Mouse (Mus musculus): ENCODE measurements at regions not wholly inside any gene's neighbourhood (a gene's known extent, or its start where the extent isn't known, plus 50 kb on each side); places are given as distances from the start of the nearest gene placed in this dataset.

DNA sequence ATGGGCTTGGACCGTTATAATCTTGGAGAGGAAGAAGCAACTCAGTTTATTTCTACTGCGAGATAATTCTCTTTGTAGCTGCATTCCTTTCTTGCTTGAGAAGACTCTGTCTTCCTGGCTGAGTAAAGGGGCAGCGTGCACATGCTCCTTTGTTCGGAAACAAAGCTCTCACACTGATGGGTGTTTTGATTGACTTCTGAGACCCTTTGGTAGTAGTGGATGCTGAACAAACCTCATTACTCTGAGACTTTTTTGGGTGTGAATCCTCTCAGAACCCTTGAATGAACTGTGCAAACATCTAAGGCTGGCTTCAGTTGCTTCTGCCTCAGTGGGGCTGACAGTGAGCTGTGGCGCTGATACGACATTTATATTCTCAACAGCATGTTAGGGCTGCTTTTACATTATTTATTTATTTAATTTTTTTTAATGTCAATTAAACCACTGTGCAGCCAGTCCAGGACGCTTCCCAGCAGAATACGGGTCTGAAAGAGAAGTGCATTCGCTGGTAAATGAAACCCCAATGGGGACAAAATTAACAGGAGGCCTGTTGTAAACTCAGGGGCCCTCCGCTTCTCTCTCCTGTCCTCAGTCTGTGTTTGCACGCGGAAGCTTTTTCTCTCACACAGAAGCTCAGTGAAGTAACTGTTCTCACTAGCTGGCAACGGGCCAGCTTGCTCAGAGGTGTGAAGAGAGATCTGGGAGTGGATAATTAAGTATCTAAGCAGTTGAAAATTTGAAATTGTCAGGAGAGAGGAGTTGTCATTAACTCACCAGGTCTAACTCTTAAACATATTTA, 380.1 kb upstream of the Slc30a5 start:
- Histone ChIP-seq H3K27me3 (no peaks in the 10 kb centered on the region), H3K4me1 (replicated peaks) (peaks cover 8% of the 10 kb centered on the region), H3K4me3 (no peak overlapping the region), H3K27ac (no peak overlapping the region), H3K9ac (no peak overlapping the region), H3K36me3 (no peaks in the 10 kb centered on the region), H3K4me2 (no peak overlapping the region), H3K9me3 (replicated peaks) (no peaks in the 10 kb centered on the region)
- WGBS, result 53% methylated on average over 13 of the region's 13 CpGs
- no peak for ATAC-seq (replicated peaks; ENCODE audit: insufficient number of reproducible peaks, insufficient read depth, low FRiP score, low read depth)

- Histone ChIP-seq H3K27me3 (no peaks in the 10 kb centered on the region), H3K27ac (no peak overlapping the region), H3K4me1 (replicated peaks) (peaks cover 8% of the 10 kb centered on the region), H3K4me3 (no peak overlapping the region), H3K4me2 (no peak overlapping the region), H3K9ac (no peak overlapping the region), H3K9me3 (replicated peaks) (no peaks in the 10 kb centered on the region), H3K36me3 (no peaks in the 10 kb centered on the region)
- ATAC-seq (replicated peaks; ENCODE audit: insufficient number of reproducible peaks, insufficient read depth, low FRiP score, low read depth), result no peak
- WGBS, result 64% methylated on average over 5 of the region's 5 CpGs
Measured at GRCm38 (mm10) chr13:101212341-101212895, 379.2 kb upstream of the Slc30a5 start.

GRCm38 (mm10) chr13:101208788-101209187, 375.6 kb upstream of the Slc30a5 start:
- peaks cover 8% of the 10 kb centered on the region; the same call in 1 of the 2 replicates for H3K4me1 ChIP-seq (replicated peaks)
- no peak overlapping the region for H3K9ac ChIP-seq
- no peak overlapping the region for H3K4me2 ChIP-seq
- H3K27ac ChIP-seq, result no peak overlapping the region
- H3K27me3 ChIP-seq, result no peaks in the 10 kb centered on the region
- H3K9me3 ChIP-seq (replicated peaks), result no peaks in the 10 kb centered on the region
- no peak for ATAC-seq (replicated peaks; ENCODE audit: insufficient number of reproducible peaks, insufficient read depth, low FRiP score, low read depth)
- WGBS, result 85% methylated on average over 9 of the region's 9 CpGs
- H3K4me3 ChIP-seq, result no peak overlapping the region
- no peaks in the 10 kb centered on the region for H3K36me3 ChIP-seq

DNA sequence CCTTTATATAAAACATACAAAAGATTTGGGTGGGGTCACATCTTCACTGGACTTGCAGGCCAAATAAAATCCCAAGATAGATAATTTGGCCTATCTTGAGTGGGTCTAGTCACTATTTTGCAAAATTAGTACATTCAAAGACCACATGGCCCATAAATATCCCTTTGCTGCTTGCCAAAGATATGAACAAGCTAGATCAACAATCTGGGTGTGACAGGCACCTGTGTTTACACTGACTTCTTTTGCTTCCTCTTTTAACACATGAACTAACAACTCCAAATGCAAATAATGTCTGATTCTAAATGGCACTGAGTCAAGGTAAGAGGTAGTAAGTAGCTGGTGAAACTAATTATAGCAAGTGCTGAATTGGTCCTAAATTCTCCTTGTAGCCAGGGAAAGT, 370.2 kb upstream of the Slc30a5 start:
- ATAC-seq (replicated peaks; ENCODE audit: insufficient number of reproducible peaks, insufficient read depth, low FRiP score, low read depth), result no peak
- H3K9me3 ChIP-seq (replicated peaks), result no peaks in the 10 kb centered on the region

GRCm38 (mm10) chr13:101202565-101203313, 369.5 kb upstream of the Slc30a5 start:
- WGBS, result 63% methylated on average over 4 of the region's 4 CpGs
- Histone ChIP-seq H3K4me3 (no peak overlapping the region), H3K9me3 (replicated peaks) (no peaks in the 10 kb centered on the region), H3K36me3 (no peaks in the 10 kb centered on the region), H3K4me1 (replicated peaks) (no peaks in the 10 kb centered on the region), H3K4me2 (no peak overlapping the region), H3K27ac (no peak overlapping the region), H3K27me3 (no peaks in the 10 kb centered on the region), H3K9ac (no peak overlapping the region)
- no peak for ATAC-seq (replicated peaks; ENCODE audit: insufficient number of reproducible peaks, insufficient read depth, low FRiP score, low read depth)

More for the DNA sequence above, 370.2 kb upstream of the Slc30a5 start:
- no peak overlapping the region for H3K4me3 ChIP-seq
- H3K9ac ChIP-seq, result no peak overlapping the region
- H3K27ac ChIP-seq, result no peak overlapping the region
- H3K27me3 ChIP-seq, result no peaks in the 10 kb centered on the region
- no peaks in the 10 kb centered on the region for H3K36me3 ChIP-seq
- no peak overlapping the region for H3K4me2 ChIP-seq
- no peaks in the 10 kb centered on the region for H3K4me1 ChIP-seq (replicated peaks)

- Histone ChIP-seq H3K9ac (no peak overlapping the region), H3K4me1 (replicated peaks) (no peaks in the 10 kb centered on the region), H3K36me3 (no peaks in the 10 kb centered on the region), H3K4me2 (no peak overlapping the region), H3K4me3 (no peak overlapping the region), H3K27me3 (no peaks in the 10 kb centered on the region), H3K27ac (no peak overlapping the region), H3K9me3 (replicated peaks) (no peaks in the 10 kb centered on the region)
- no peak for ATAC-seq (replicated peaks; ENCODE audit: insufficient number of reproducible peaks, insufficient read depth, low FRiP score, low read depth)
- 78% methylated on average over 7 of the region's 7 CpGs for WGBS
Measured at GRCm38 (mm10) chr13:101190249-101190830, 357.1 kb upstream of the Slc30a5 start.

GRCm38 (mm10) chr13:101182387-101182786, 349.2 kb upstream of the Slc30a5 start:
- ATAC-seq (replicated peaks; ENCODE audit: insufficient number of reproducible peaks, insufficient read depth, low FRiP score, low read depth), result no peak
- 68% methylated on average over 2 of the region's 2 CpGs for WGBS
- no peaks in the 10 kb centered on the region for H3K27me3 ChIP-seq
- H3K9me3 ChIP-seq (replicated peaks), result no peaks in the 10 kb centered on the region
- H3K36me3 ChIP-seq, result no peaks in the 10 kb centered on the region
- H3K4me3 ChIP-seq, result no peak overlapping the region
- H3K4me1 ChIP-seq (replicated peaks), result no peaks in the 10 kb centered on the region
- H3K27ac ChIP-seq, result no peak overlapping the region
- H3K4me2 ChIP-seq, result no peak overlapping the region
- no peak overlapping the region for H3K9ac ChIP-seq

- Histone ChIP-seq H3K4me2 (no peak overlapping the region), H3K9ac (no peak overlapping the region), H3K27ac (no peak overlapping the region), H3K36me3 (no peaks in the 10 kb centered on the region), H3K4me1 (replicated peaks) (no peaks in the 10 kb centered on the region), H3K9me3 (replicated peaks) (no peaks in the 10 kb centered on the region), H3K27me3 (no peaks in the 10 kb centered on the region), H3K4me3 (no peak overlapping the region)
- 85% methylated on average over 8 of the region's 8 CpGs for WGBS
- no peak for ATAC-seq (replicated peaks; ENCODE audit: insufficient number of reproducible peaks, insufficient read depth, low FRiP score, low read depth)
Measured at GRCm38 (mm10) chr13:101175017-101175689, 341.9 kb upstream of the Slc30a5 start.

DNA sequence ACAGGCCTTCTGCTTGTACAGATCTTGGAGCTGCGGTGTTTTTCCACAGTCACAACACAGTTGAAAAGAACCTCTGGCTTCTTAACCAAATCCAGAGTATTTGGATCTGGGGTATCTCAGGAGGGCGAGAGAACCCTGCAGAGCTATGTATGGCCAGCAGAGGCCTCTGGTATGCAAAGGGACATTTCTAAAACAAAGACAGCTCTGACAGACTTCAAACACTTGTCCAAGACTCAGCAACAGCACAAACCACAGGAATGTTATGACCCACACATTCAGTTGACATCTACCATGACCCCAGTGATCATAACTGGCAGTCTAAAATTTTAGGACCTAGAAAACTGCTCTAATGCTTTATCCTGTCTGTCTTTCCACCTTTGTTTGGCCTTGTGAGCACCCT, 328.5 kb upstream of the Slc30a5 start:
- ATAC-seq (replicated peaks; ENCODE audit: insufficient number of reproducible peaks, insufficient read depth, low FRiP score, low read depth), result no peak
- WGBS, result 58% methylated on average over 2 of the region's 2 CpGs
- Histone ChIP-seq H3K4me1 (replicated peaks) (no peaks in the 10 kb centered on the region), H3K27me3 (no peaks in the 10 kb centered on the region), H3K9me3 (replicated peaks) (no peaks in the 10 kb centered on the region), H3K4me2 (no peak overlapping the region), H3K9ac (no peak overlapping the region), H3K36me3 (no peaks in the 10 kb centered on the region), H3K27ac (no peak overlapping the region), H3K4me3 (no peak overlapping the region)

- no peak overlapping the region for H3K27ac ChIP-seq
- ATAC-seq (replicated peaks; ENCODE audit: insufficient number of reproducible peaks, insufficient read depth, low FRiP score, low read depth), result no peak
- no peaks in the 10 kb centered on the region for H3K36me3 ChIP-seq
- H3K9ac ChIP-seq, result no peak overlapping the region
- no peaks in the 10 kb centered on the region for H3K4me1 ChIP-seq (replicated peaks)
- H3K4me2 ChIP-seq, result no peak overlapping the region
- H3K9me3 ChIP-seq (replicated peaks), result no peaks in the 10 kb centered on the region
- no peak overlapping the region for H3K4me3 ChIP-seq
- no peaks in the 10 kb centered on the region for H3K27me3 ChIP-seq
- 61% methylated on average over 3 of the region's 3 CpGs for WGBS
Measured at GRCm38 (mm10) chr13:101159878-101160277, 326.7 kb upstream of the Slc30a5 start.

DNA sequence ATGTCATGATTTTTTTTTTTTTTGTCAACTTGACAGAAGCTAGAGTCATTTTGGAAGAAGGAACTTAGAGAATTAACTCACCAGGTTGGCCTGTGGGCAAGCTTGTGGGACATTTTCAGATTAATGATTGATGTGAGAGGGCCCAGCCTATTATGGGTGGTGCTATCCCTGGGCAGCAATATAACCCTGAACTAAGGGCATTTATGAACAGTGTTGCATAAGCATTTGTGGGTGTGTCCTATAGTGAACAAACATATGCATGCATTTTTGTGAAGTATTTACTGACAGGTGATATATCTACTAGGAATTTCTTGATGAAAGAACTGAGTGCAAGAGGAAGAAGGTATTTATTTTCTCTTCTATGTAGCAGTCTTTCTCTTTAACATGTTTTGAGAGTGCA, 320.5 kb upstream of the Slc30a5 start:
- Histone ChIP-seq H3K9me3 (replicated peaks) (no peaks in the 10 kb centered on the region), H3K4me3 (no peak overlapping the region), H3K27ac (no peak overlapping the region), H3K36me3 (no peaks in the 10 kb centered on the region), H3K27me3 (no peaks in the 10 kb centered on the region), H3K4me2 (no peak overlapping the region), H3K9ac (no peak overlapping the region), H3K4me1 (replicated peaks) (no peaks in the 10 kb centered on the region)
- no peak for ATAC-seq (replicated peaks; ENCODE audit: insufficient number of reproducible peaks, insufficient read depth, low FRiP score, low read depth)
